Mouse (Mus musculus) kidney, postnatal 4 days (tissue): ENCODE measurements at regions not wholly inside any gene's neighbourhood (a gene's known extent, or its start where the extent isn't known, plus 50 kb on each side); places are given as distances from the start of the nearest gene placed in this dataset.

ENCODE experiments used
- DNase-seq, 2 experiments: peaks; one replicate each; pipeline ENCODE4 v3.0.0; 2021; ENCODE audit warnings: mixed read lengths in 2 of 2

GRCm38 (mm10) chr16:24177131-24177530, 188.5 kb upstream of the Bcl6 start:
- DNase-seq: no peak

GRCm38 (mm10) chr16:24176057-24176456, 187.4 kb upstream of the Bcl6 start:
- DNase-seq: no peak

- DNase-seq: no peak
Observed at GRCm38 (mm10) chr16:24175235-24175760, 186.6 kb upstream of the Bcl6 start.

GRCm38 (mm10) chr16:24174595-24174994, 185.9 kb upstream of the Bcl6 start:
- no peak for DNase-seq

- no peak for DNase-seq
Observed at GRCm38 (mm10) chr16:24173783-24174518, 185.3 kb upstream of the Bcl6 start.

DNA sequence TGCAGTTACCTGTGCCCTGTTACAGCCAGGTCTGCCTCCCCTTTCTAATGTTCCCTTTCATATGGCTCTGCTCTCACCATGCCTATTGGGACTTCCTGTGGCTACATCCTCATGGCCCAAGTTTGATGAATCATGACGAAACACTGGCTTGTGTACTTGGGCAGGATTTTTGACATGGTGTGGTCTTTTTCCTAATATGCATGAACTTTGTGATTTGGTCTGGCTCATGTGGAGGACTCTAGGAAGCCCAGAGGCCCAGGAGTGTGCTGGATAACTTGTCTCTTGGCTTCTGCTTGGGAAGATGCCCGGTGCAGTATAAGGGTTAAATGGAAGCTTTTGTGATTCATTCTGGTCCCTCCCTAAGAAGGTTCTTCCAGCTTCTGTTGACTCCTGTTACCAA, 184.0 kb upstream of the Bcl6 start:
- DNase-seq: no peak

DNA sequence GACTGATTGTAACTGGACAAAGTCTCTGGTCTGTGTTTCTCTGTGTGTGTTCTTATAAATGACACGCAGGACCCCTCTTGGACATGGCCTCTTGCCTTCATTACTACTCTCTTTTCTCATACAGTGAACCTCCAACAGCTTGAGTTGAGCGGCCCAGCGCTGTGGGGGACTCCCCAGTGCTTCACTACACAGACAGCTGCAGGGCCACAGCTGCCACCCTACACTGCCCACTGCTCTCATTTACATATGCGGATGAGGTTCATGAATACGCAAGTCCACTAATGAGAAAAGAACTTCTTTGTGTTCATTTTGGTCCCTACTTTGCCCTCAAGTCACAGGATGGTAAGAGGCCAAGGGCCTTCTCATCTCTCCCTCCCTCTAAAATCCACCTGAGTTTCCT, 183.4 kb upstream of the Bcl6 start:
- DNase-seq: no peak

DNA sequence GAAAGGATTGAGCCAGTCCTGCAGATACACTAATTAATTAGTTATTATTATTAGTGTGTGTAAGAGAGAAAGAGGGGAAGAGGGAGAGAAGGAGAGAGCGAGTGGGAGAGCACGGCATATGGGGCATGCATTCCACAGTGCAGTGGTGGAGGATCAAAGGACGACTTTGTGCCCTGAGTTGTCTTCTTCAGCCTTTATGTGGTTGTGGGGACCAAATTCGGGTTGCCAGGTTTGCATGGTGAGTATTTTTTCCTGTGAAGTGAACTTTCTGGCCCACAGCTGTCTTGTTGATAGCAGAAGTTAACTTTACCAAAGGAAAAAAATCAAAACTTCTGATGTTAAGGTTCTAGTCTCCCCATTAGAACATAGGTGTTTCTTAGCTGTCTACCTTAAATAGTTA, 182.5 kb upstream of the Bcl6 start:
- DNase-seq: no peak

GRCm38 (mm10) chr16:24166496-24166895, 177.8 kb upstream of the Bcl6 start:
- no peak for DNase-seq

- peak; percentile 34 to 53 for DNase-seq
Observed at GRCm38 (mm10) chr16:24165461-24166081, 176.9 kb upstream of the Bcl6 start.

DNA sequence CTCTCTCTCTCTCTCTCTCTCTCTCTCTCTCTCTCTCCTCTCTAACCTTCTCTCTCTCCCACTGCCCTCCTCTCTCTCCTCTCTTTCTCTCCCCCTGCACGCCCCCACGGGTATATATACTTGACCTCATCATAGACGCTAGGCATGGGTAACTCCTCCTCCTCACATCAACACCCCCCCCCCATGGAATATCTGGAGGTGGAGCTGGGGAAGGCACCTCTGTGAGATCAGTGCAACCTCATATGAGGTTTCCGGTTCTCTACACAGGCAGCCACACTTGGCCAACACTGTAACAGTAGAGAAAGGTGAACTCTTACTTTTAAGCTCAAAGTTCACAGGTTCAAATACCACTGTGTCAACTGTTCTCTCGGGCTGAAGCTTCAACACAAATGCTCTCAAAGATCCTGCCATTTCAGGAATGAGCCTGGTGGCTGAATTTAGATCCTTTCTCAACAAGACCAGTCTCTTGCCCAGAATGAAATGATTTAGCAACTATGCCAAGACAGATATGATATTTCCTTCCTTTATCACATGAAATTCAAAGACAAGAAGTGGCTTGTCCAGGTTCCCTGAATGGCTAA, 172.1 kb upstream of the Bcl6 start:
- DNase-seq: no peak

DNA sequence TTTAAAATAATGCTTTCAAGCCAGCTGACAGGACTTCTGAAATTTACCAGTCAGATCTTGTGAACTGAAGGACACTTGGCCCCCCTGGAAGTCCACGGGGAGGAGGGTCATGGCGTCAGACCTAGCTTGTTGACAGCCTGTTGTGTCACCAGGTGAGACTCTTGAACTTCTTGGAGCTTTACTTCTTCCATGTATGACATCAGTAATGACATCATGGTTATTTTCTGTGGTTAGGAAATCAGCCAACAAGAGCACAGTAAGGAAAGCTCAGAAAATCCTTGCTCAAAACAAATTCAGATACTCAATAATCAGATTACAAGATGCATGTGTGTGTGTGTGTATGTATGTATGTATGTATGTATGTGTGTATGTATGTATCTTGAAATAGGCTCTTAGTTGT, 170.7 kb upstream of the Bcl6 start:
- no peak for DNase-seq

GRCm38 (mm10) chr16:24157753-24158152, 169.1 kb upstream of the Bcl6 start:
- no peak for DNase-seq

- DNase-seq: no peak
Observed at GRCm38 (mm10) chr16:24156729-24157430, 168.2 kb upstream of the Bcl6 start.

- no peak for DNase-seq
Observed at GRCm38 (mm10) chr16:24154816-24155357, 166.2 kb upstream of the Bcl6 start.

DNA sequence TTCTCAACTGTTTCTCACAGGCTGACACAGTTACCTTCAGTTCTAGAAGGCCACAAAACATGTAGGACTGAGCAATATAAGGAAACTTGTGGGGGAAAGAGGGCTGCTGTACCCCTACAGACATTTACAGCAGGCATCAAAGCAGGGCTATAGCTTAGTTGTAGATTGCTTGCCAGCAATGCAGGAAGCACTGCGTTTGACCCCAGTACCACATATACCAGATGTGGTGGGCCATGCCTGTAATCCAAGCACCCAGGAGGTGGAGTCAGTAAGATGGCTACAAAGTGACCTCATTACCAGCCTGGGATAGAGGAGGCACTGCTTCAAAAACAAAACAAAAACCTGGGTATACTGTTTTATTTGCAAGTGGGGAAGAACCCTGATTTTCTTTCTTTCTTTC, 165.3 kb upstream of the Bcl6 start:
- DNase-seq: no peak

DNA sequence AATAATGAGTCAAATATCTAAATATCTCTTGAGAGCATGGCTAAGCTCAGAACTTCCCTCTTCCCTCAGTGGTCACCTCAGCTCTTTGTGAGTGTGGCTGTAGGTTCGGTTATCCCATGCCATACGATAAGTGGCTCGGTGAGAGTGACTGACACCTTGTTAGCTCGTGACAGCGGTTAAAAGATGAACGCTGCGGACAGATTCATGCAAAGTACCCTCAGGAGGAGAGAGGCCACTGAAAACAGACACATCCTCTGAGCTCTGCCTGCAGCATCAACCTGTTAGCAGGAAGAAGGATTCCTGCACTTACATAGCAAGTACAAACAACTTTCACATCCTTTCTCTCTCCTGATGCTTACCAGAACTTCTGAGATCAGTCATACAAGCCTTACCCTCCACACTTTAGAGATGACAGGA, 163.2 kb upstream of the Bcl6 start:
- DNase-seq: no peak

DNA sequence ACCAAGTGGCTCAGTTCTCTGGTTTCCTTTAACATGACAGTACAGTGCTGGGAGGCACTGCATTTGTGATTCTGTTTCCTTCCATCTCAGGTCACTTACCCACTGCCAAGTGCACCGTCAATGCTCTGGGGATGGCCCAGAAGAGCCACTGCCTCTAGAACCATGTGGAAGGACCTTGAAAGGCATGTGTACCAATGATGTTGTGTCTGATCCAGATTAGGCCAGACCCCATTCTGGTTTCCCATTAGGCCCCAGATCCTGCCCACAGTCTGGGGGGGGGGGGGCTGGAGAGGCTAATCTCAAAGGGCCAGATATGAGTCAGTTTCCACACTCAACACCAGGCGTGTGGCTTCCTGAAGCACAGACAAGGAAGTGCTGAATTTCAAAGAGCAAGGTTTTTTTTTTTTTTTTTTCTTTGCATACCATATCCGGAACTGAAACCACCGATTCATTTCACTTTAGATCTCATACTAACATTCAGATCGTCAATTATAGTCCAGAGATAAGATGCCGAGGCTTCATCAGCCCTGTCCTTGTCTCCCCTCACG, 162.6 kb upstream of the Bcl6 start:
- DNase-seq: no peak

- DNase-seq: no peak
Observed at GRCm38 (mm10) chr16:24150512-24150911, 161.9 kb upstream of the Bcl6 start.

- no peak for DNase-seq
Observed at GRCm38 (mm10) chr16:24149441-24149840, 160.8 kb upstream of the Bcl6 start.

DNA sequence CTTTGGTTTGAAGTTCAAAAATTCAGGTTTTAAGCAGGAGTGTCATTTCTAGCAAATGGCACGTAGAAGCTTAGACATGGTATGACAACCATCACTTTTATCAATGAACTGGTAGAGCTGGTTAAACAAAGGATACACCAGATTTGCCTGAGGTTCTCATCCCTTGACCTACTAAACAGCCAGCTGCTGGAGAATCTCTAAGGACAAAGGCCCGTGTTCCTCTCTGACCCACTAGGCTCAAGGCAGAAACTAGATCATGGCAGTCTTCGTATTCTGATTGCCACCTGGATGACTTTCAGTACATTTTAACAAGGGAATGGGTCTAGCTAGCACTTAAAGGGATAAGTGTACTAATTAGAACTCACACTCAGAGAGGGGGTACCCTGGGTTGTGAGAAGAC, 155.2 kb upstream of the Bcl6 start:
- no peak for DNase-seq

GRCm38 (mm10) chr16:24142915-24143541, 154.4 kb upstream of the Bcl6 start:
- DNase-seq: peak; percentile 11 to 16
